Mouse (Mus musculus) cerebellum, postnatal 14 days (tissue): ENCODE data around the gene Gpm6a.

ENCODE experiments used
- DNase-seq, 2 experiments: peaks; one replicate each; pipeline ENCODE4 v3.0.0; 2021; ENCODE audit warnings: mixed read lengths in 2 of 2

Gene Gpm6a

GRCm38 (mm10) chr8:54954741-54955455 is at the start of gene Gpm6a:
Gene Gpm6a (plus strand): TSS chr8:54954843.
- DNase-seq = peak; percentile 80 to 81

- no peak for DNase-seq
Measured at GRCm38 (mm10) chr8:54912891-54913290, 41.8 kb upstream of the Gpm6a start.

- DNase-seq = no peak
Measured at GRCm38 (mm10) chr8:54917710-54918109, 36.9 kb upstream of the Gpm6a start.

GRCm38 (mm10) chr8:54922160-54922855 is 32.3 kb upstream of the Gpm6a start:
- DNase-seq = peak; percentile 10 to 22

GRCm38 (mm10) chr8:54924936-54925335 is 29.7 kb upstream of the Gpm6a start:
- DNase-seq = no peak

GRCm38 (mm10) chr8:54932306-54932705 is 22.3 kb upstream of the Gpm6a start:
- DNase-seq = no peak

- no peak for DNase-seq
Measured at GRCm38 (mm10) chr8:54953351-54953750, 1.3 kb upstream of the Gpm6a start.

- peak in 1 of 2 experiments; percentile 64 for DNase-seq
Measured at GRCm38 (mm10) chr8:54954030-54954429, 613 bp upstream of the Gpm6a start.

- DNase-seq = no peak
Measured at GRCm38 (mm10) chr8:54955456-54955800, 785 bp downstream of the Gpm6a start.

GRCm38 (mm10) chr8:54955935-54956573 is 1.4 kb downstream of the Gpm6a start:
- peak; percentile 24 to 52 for DNase-seq

- peak in 1 of 2 experiments; percentile 53 for DNase-seq
Measured at GRCm38 (mm10) chr8:54956787-54957186, 2.1 kb downstream of the Gpm6a start.

- no peak for DNase-seq
Measured at GRCm38 (mm10) chr8:54957506-54957905, 2.9 kb downstream of the Gpm6a start.

GRCm38 (mm10) chr8:54961571-54961970 is 6.9 kb downstream of the Gpm6a start:
- no peak for DNase-seq

GRCm38 (mm10) chr8:54975020-54975419 is 20.4 kb downstream of the Gpm6a start:
- no peak for DNase-seq

GRCm38 (mm10) chr8:54975506-54975905 is 20.9 kb downstream of the Gpm6a start:
- peak; percentile 40 to 74 for DNase-seq

GRCm38 (mm10) chr8:54975927-54976326 is 21.3 kb downstream of the Gpm6a start:
- peak; percentile 71 to 80 for DNase-seq

- DNase-seq = peak; percentile 43 to 53
Measured at GRCm38 (mm10) chr8:54976663-54977062, 22.0 kb downstream of the Gpm6a start.

GRCm38 (mm10) chr8:54986791-54987190 is 32.1 kb downstream of the Gpm6a start:
- peak; percentile 28 to 46 for DNase-seq

- DNase-seq = no peak
Measured at GRCm38 (mm10) chr8:54989093-54989492, 34.5 kb downstream of the Gpm6a start.

GRCm38 (mm10) chr8:54991840-54992609 is 37.4 kb downstream of the Gpm6a start:
- DNase-seq = peak; percentile 76 to 83

GRCm38 (mm10) chr8:54995662-54996061 is 41.0 kb downstream of the Gpm6a start:
- no peak for DNase-seq

GRCm38 (mm10) chr8:55002398-55002797 is 47.8 kb downstream of the Gpm6a start:
- DNase-seq = no peak

GRCm38 (mm10) chr8:55002946-55003345 is 48.3 kb downstream of the Gpm6a start:
- DNase-seq = no peak
